Mouse (Mus musculus) limb, embryonic 13.5 days (tissue): ENCODE data around the gene Smco4. TPM values are rescaled to one million over a fixed set of nuclear protein-coding genes. Genes with fewer than 3 reads are reported as not detected.
A peak's percentile ranks its signal among the peaks of the same experiment; 100 is the strongest.

Experiments
- ATAC-seq: fragments of 200-750 bp; cut with Nextera tagmentation; 2 replicates; pipeline ENCODE4 v1.8.0; 2017; ENCODE audit warnings: low read depth, moderate number of reproducible peaks, moderate TSS enrichment; ENCODE audit not compliant: low FRiP score
- H3K27ac ChIP-seq: fragments of 300-500 bp; sonication (generic); 2 replicates; pipeline ENCODE4 v1.5.1; 2015; ENCODE audit warnings: inconsistent platforms, mild to moderate bottlenecking, moderate library complexity
- H3K27me3 ChIP-seq: fragments of 300-500 bp; sonication (generic); 2 replicates; pipeline ENCODE4 v1.6.1; 2015; ENCODE audit warnings: mild to moderate bottlenecking, inconsistent platforms
- H3K36me3 ChIP-seq: fragments of 300-500 bp; sonication (generic); 2 replicates; pipeline ENCODE4 v1.6.1; 2015; ENCODE audit warnings: inconsistent platforms, mild to moderate bottlenecking, moderate library complexity
- H3K4me1 ChIP-seq: fragments of 300-500 bp; sonication (generic); 2 replicates; pipeline ENCODE4 v1.6.1; 2015; ENCODE audit warnings: inconsistent platforms
- H3K4me2 ChIP-seq: fragments of 300-500 bp; sonication (generic); replicated peaks from 2 replicates; pipeline ENCODE4 v1.6.1; 2015; ENCODE audit warnings: inconsistent platforms, mild to moderate bottlenecking, moderate library complexity
- H3K4me3 ChIP-seq: fragments of 300-500 bp; sonication (generic); 2 replicates; pipeline ENCODE4 v1.5.1; 2015; ENCODE audit warnings: moderate library complexity, mild to moderate bottlenecking, inconsistent platforms
- H3K9ac ChIP-seq: fragments of 300-500 bp; sonication (generic); 2 replicates; pipeline ENCODE4 v1.6.1; 2015; ENCODE audit warnings: mild to moderate bottlenecking, inconsistent platforms
- H3K9me3 ChIP-seq: fragments of 300-500 bp; sonication (generic); 2 replicates; pipeline ENCODE4 v1.6.1; 2016; ENCODE audit warnings: inconsistent platforms
- WGBS: fragments of 180-500 bp; shearing (Covaris S2); methylation state at CpG from one replicate; pipeline ENCODE4 v1.1.7; 2015; 5-methylcytosine and 5-hydroxymethylcytosine counted together
- polyA plus RNA-seq: library from polyadenylated mRNA; unstranded; fragments of >200 nt; fragmentation: Nextera tagmentation; extraction: Ambion mirVana; gene quantifications from 2 replicates; pipeline ENCODE4 v1.2.1, GENCODE M21; 2015

The Smco4 gene
- polyA plus RNA-seq, 1 experiment from 2014 or later: 2.8 TPM

GRCm38 (mm10) chr9:15509363-15509762 is 16.1 kb downstream of the Smco4 start:
- peaks cover 36% of the 10 kb centered on the region for H3K4me1 ChIP-seq
- H3K9ac ChIP-seq: no peak overlapping the region
- H3K4me3 ChIP-seq: no peak overlapping the region
- H3K4me2 ChIP-seq: no peak overlapping the region
- 75% methylated on average over 3 of the region's 3 CpGs for WGBS
- no peaks in the 10 kb centered on the region for H3K9me3 ChIP-seq
- no peak for ATAC-seq
- H3K36me3 ChIP-seq: peaks cover 3% of the 10 kb centered on the region; the same call in 1 of the 2 replicates
- no peak overlapping the region for H3K27ac ChIP-seq
- H3K27me3 ChIP-seq: no peaks in the 10 kb centered on the region

- 27% methylated on average over 3 of the region's 3 CpGs for WGBS
- Histone ChIP-seq H3K36me3 (peaks cover 1% of the 10 kb centered on the region; the same call in 1 of the 2 replicates), H3K4me2 (no peak overlapping the region), H3K27me3 (no peaks in the 10 kb centered on the region), H3K4me1 (peaks cover 36% of the 10 kb centered on the region), H3K9ac (no peak overlapping the region), H3K27ac (no peak overlapping the region), H3K4me3 (no peak overlapping the region), H3K9me3 (no peaks in the 10 kb centered on the region)
- peak; percentile 68 for ATAC-seq
Observed at GRCm38 (mm10) chr9:15510557-15511310, 17.5 kb downstream of the Smco4 start.

GRCm38 (mm10) chr9:15512918-15513317 is 19.7 kb downstream of the Smco4 start:
- Histone ChIP-seq H3K4me2 (no peak overlapping the region), H3K36me3 (no peaks in the 10 kb centered on the region), H3K9ac (no peak overlapping the region), H3K9me3 (no peaks in the 10 kb centered on the region), H3K4me1 (peaks cover 25% of the 10 kb centered on the region), H3K27ac (no peak overlapping the region), H3K27me3 (no peaks in the 10 kb centered on the region), H3K4me3 (no peak overlapping the region)
- ATAC-seq: no peak
- 64% methylated on average over 7 of the region's 7 CpGs for WGBS

- H3K4me2 ChIP-seq: no peak overlapping the region
- no peak overlapping the region for H3K27ac ChIP-seq
- H3K9ac ChIP-seq: no peak overlapping the region
- no peaks in the 10 kb centered on the region for H3K9me3 ChIP-seq
- H3K4me3 ChIP-seq: no peak overlapping the region
- 64% methylated on average over 2 of the region's 2 CpGs for WGBS
- ATAC-seq: no peak
- H3K36me3 ChIP-seq: no peaks in the 10 kb centered on the region
- H3K4me1 ChIP-seq: peaks cover 15% of the 10 kb centered on the region
- H3K27me3 ChIP-seq: no peaks in the 10 kb centered on the region
Observed at GRCm38 (mm10) chr9:15516007-15516406, 22.8 kb downstream of the Smco4 start.

GRCm38 (mm10) chr9:15517979-15518378 is 24.7 kb downstream of the Smco4 start:
- Histone ChIP-seq H3K27me3 (no peaks in the 10 kb centered on the region), H3K9ac (no peak overlapping the region), H3K4me2 (no peak overlapping the region), H3K9me3 (no peaks in the 10 kb centered on the region), H3K4me3 (no peak overlapping the region), H3K27ac (no peak overlapping the region), H3K4me1 (peaks cover 14% of the 10 kb centered on the region), H3K36me3 (no peaks in the 10 kb centered on the region)
- no peak for ATAC-seq
- 87% methylated on average over 4 of the region's 4 CpGs for WGBS

GRCm38 (mm10) chr9:15522348-15522747 is 29.1 kb downstream of the Smco4 start:
- peaks cover 37% of the 10 kb centered on the region for H3K4me1 ChIP-seq
- H3K4me3 ChIP-seq: no peak overlapping the region
- no peak overlapping the region for H3K27ac ChIP-seq
- ATAC-seq: no peak
- H3K36me3 ChIP-seq: no peaks in the 10 kb centered on the region
- H3K9me3 ChIP-seq: no peaks in the 10 kb centered on the region
- no peak overlapping the region for H3K4me2 ChIP-seq
- H3K9ac ChIP-seq: no peak overlapping the region
- 81% methylated on average over 10 of the region's 10 CpGs for WGBS
- no peaks in the 10 kb centered on the region for H3K27me3 ChIP-seq

- 61% methylated on average over 5 of the region's 5 CpGs for WGBS
- H3K4me1 ChIP-seq: peaks cover 38% of the 10 kb centered on the region
- H3K4me3 ChIP-seq: no peak overlapping the region
- H3K27me3 ChIP-seq: no peaks in the 10 kb centered on the region
- no peak overlapping the region for H3K9ac ChIP-seq
- H3K36me3 ChIP-seq: no peaks in the 10 kb centered on the region
- H3K9me3 ChIP-seq: no peaks in the 10 kb centered on the region
- no peak overlapping the region for H3K4me2 ChIP-seq
- no peak for ATAC-seq
- no peak overlapping the region for H3K27ac ChIP-seq
Observed at GRCm38 (mm10) chr9:15522887-15523286, 29.7 kb downstream of the Smco4 start.

- H3K4me3 ChIP-seq: no peak overlapping the region
- H3K27me3 ChIP-seq: no peaks in the 10 kb centered on the region
- no peak overlapping the region for H3K4me2 ChIP-seq
- no peaks in the 10 kb centered on the region for H3K9me3 ChIP-seq
- 67% methylated on average over 6 of the region's 6 CpGs for WGBS
- H3K4me1 ChIP-seq: peaks cover 38% of the 10 kb centered on the region
- no peak for ATAC-seq
- no peak overlapping the region for H3K9ac ChIP-seq
- H3K27ac ChIP-seq: no peak overlapping the region
- no peaks in the 10 kb centered on the region for H3K36me3 ChIP-seq
Observed at GRCm38 (mm10) chr9:15523646-15524045, 30.4 kb downstream of the Smco4 start.

- WGBS: 59% methylated on average over 8 of the region's 8 CpGs
- peaks cover 53% of the 10 kb centered on the region for H3K4me1 ChIP-seq
- H3K27me3 ChIP-seq: no peaks in the 10 kb centered on the region
- no peaks in the 10 kb centered on the region for H3K36me3 ChIP-seq
- H3K4me3 ChIP-seq: no peak overlapping the region
- H3K9me3 ChIP-seq: no peaks in the 10 kb centered on the region
- no peak for ATAC-seq
- no peak overlapping the region for H3K9ac ChIP-seq
- no peak overlapping the region for H3K4me2 ChIP-seq
- peak overlapping the region; percentile 52; the same call in 1 of the 2 replicates for H3K27ac ChIP-seq
Observed at GRCm38 (mm10) chr9:15525246-15525645, 32.0 kb downstream of the Smco4 start.

GRCm38 (mm10) chr9:15526539-15526938 is 33.3 kb downstream of the Smco4 start:
- H3K36me3 ChIP-seq: no peaks in the 10 kb centered on the region
- peaks cover 65% of the 10 kb centered on the region for H3K4me1 ChIP-seq
- H3K9me3 ChIP-seq: no peaks in the 10 kb centered on the region
- 80% methylated on average over 7 of the region's 7 CpGs for WGBS
- H3K4me3 ChIP-seq: no peak overlapping the region
- H3K9ac ChIP-seq: no peak overlapping the region
- H3K4me2 ChIP-seq: no peak overlapping the region
- no peak for ATAC-seq
- H3K27me3 ChIP-seq: no peaks in the 10 kb centered on the region
- H3K27ac ChIP-seq: no peak overlapping the region

- Histone ChIP-seq H3K4me1 (peaks cover 59% of the 10 kb centered on the region), H3K36me3 (no peaks in the 10 kb centered on the region), H3K27ac (no peak overlapping the region), H3K4me2 (no peak overlapping the region), H3K9ac (no peak overlapping the region), H3K4me3 (no peak overlapping the region), H3K9me3 (no peaks in the 10 kb centered on the region), H3K27me3 (no peaks in the 10 kb centered on the region)
- no peak for ATAC-seq
- WGBS: 77% methylated on average over 6 of the region's 6 CpGs
Observed at GRCm38 (mm10) chr9:15527846-15528245, 34.6 kb downstream of the Smco4 start.

GRCm38 (mm10) chr9:15528368-15528767 is 35.1 kb downstream of the Smco4 start:
- H3K36me3 ChIP-seq: no peaks in the 10 kb centered on the region
- no peak overlapping the region for H3K4me3 ChIP-seq
- no peak overlapping the region for H3K27ac ChIP-seq
- peaks cover 59% of the 10 kb centered on the region for H3K4me1 ChIP-seq
- WGBS: 84% methylated on average over 7 of the region's 7 CpGs
- no peak overlapping the region for H3K9ac ChIP-seq
- no peaks in the 10 kb centered on the region for H3K9me3 ChIP-seq
- no peak for ATAC-seq
- H3K27me3 ChIP-seq: no peaks in the 10 kb centered on the region
- no peak overlapping the region for H3K4me2 ChIP-seq
